Mouse (Mus musculus): Measurements from ENCODE around the gene Klhl35.
A peak's percentile ranks its signal among the peaks of the same experiment; 100 is the strongest.

Gene Klhl35

DNA sequence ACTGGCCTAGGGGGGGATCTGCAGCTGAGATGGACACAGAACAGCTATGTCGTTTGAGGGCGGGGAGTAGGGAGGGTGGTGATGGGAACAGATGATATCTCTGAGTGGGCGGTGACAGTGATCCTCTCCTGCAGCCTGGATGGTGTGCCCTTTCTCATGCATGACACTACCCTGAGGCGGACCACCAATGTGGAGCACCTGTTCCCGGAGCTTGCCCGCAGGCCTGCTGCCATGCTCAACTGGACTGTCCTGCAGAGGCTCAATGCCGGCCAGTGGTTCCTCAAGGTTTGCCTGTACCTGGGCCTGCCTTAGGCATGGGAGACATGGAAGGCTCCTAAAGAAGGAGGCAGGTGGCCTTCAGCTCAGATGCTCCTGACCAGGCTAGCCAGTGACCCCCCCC lies 12.9 kb upstream of the Klhl35 start:
- no peak for DNase-seq (ENCODE audit: low spot score)

- no peak for DNase-seq (ENCODE audit: low spot score)
These were observed 11.8 kb upstream of the Klhl35 start for GRCm38 (mm10) chr7:99454044-99454443.

DNA sequence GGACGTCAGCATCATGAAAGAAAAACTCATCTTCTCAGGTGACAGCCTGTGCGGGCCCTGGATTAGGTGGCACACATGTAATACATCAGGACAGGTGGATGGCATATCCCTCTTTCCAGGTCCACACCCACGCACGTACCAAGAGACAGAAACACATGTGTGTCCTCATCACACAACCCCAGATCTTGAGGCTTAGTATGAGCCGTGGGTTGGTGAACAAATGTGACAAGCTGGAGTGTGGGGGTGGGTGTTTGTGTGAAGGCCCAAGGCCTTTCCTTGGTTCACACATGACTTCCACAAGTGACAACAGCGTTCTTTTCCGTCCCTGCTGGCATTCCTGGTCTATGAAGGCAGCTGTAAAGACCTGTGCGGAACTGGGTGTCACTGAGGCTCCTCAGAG lies 7.0 kb upstream of the Klhl35 start:
- no peak for DNase-seq (ENCODE audit: low spot score)

GRCm38 (mm10) chr7:99459888-99460652 lies 5.7 kb upstream of the Klhl35 start:
- no peak for DNase-seq (ENCODE audit: low spot score)

GRCm38 (mm10) chr7:99463120-99463519 lies 2.7 kb upstream of the Klhl35 start:
- no peak for DNase-seq (ENCODE audit: low spot score)

GRCm38 (mm10) chr7:99467916-99468282 lies 2.1 kb downstream of the Klhl35 start:
- no peak for DNase-seq (ENCODE audit: low spot score)

DNA sequence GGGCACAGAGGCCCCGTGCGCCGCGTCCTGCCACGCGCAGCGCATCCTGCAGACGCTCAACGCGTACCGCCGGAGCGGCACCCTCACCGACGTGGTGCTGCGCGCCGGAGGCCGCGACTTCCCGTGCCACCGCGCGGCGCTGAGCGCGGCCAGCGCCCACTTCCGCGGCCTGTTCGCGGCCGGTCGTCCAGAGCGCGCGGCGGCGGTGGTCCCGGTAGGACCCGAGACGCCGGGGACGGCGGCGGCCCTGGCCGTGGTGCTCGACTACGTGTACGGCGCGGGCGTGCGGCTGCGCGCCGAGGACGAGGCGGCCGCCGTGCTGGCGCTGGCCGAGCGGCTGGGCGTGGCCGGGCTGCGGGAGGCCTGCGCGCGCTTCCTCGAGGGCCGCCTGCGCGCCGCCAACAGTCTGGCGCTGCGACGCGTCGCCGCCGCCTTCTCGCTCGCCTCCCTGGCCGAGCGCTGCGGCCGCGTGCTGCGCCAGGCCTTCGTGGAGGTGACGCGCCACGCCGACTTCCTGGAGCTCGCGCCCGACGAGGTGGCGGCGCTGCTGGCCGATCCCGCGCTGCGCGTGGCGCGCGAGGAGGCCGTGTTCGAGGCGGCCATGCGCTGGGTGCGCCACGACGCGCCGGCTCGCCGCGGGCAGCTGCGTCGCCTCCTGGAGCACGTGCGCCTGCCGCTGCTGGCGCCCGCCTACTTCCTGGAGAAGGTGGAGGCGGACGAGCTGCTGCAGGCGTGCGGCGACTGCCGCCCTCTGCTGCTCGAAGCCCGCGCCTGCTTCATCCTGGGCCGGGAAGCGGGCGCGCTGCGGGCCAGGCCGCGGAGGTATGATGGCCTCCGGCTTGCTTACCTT lies 2.7 kb downstream of the Klhl35 start:
- DNase-seq (ENCODE audit: low spot score), result peak; percentile 80

DNA sequence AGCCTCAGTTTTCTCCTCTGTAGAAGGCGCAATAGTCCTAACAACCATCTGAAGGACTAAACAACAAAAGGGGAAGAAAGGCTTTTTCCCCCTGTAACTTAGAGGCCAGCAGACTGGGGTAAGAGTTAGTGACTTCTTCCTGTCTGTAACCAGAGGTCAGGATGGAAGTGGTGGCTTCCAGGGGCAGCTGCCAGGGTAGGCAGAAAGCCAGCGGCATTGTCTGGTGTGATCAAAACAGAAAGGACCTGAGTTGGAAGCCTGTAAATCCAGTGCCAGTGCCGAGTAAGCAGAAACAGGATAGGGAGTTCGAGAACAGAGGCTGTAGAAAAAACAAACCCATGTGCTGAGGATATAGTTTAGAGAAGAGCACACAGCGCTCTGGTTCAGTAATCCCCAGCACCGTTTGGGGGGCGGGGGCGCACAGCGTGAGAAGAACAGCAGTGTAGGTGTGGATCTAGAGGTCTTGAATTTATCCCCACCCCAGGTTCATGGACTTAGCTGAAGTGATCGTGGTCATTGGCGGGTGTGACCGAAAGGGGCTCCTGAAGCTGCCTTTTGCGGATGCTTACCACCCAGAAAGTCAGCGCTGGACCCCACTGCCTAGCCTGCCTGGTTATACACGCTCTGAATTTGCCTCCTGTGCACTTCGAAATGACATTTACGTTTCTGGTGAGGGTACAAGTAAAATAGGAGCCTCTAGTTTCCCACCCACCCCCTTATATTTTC lies 4.0 kb downstream of the Klhl35 start:
- DNase-seq (ENCODE audit: low spot score), result no peak

GRCm38 (mm10) chr7:99471578-99471977 lies 5.8 kb downstream of the Klhl35 start:
- DNase-seq (ENCODE audit: low spot score), result no peak

DNA sequence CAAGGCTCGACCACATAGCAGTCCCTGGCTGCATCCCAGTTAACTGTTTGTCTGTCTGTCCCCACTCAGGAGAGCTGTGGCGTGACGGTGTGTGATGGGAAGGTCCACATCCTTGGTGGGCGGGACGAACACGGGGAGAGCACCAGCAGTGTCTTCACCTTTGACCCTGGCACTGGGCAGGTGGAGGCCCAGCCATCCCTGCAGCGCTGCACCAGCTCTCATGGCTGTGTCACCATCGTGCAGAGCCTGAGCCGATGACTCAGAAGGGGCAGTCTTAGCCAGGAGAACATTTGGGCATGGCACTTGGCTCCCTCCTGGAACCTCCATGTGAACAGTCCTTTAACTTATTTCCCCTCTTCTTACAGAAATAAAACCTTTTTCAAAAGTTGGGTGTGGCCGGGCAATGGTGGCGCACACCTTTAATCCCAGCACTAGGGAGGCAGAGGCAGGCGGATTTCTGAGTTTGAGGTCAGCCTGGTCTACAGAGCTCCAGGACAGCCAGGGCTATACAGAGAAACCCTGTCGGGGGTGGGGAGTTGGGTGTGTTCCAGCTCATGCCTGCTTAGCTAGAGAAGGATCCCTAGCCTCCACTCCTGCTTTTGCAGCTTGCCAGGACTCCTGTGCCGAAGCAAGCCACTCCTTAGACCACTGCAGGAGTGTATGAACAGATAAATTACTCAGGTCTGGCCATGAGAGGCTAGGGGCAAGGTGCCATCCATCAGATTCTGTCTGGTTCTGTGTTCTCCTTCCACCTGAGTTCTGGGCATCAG lies 8.0 kb downstream of the Klhl35 start:
- DNase-seq (ENCODE audit: low spot score), result no peak

DNA sequence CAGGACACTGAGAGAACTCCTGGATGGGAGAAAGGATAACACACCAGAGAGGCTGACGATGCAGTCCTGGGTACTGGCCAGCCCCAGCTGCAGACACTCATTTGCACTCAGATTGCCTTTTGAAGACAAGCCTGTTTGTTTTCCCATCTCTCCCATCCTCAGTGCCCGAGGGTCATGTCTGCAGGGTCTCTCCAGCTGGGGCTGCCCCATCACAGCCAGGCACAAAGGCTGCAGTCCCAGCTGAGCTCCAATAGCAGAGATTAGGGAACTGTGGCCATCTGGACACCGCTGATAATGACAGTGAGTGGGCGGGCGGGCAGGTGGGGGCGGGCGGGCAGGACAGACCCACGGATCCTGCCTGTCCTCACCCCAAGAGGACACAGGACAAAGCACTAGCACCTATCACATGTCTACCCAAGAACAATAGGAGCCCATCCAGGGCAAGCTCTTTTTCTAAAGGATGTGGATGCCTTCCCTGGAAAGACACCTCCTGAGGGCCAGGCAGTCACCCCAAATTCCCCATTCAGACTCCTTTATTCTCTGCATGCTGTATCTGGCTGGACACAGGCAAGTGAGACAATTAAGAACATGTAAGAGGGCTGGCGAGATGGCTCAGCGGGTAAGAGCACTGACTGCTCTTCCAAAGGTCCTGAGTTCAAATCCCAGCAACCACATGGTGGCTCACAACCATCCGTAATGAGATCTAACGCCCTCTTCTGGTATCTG lies 9.2 kb downstream of the Klhl35 start:
- DNase-seq (ENCODE audit: low spot score), result no peak

DNA sequence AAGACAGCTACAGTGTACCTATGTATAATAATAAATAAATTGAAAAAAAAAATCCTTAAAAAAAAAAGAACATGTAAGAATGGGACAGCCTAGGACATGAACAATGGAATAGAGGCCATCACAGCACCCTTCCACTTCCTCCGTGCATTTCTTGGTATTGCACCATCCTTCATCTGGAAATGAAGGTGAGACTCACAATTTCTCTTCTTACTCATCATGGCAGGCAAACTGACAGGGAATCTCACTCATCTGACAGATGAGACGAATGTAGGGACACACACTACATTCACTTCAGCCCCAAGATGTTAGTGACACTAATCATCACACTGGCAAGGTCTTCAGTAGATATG lies 9.7 kb downstream of the Klhl35 start:
- DNase-seq (ENCODE audit: low spot score), result no peak

- DNase-seq (ENCODE audit: low spot score), result no peak
These were observed 10.8 kb downstream of the Klhl35 start for GRCm38 (mm10) chr7:99476558-99477114.

DNA sequence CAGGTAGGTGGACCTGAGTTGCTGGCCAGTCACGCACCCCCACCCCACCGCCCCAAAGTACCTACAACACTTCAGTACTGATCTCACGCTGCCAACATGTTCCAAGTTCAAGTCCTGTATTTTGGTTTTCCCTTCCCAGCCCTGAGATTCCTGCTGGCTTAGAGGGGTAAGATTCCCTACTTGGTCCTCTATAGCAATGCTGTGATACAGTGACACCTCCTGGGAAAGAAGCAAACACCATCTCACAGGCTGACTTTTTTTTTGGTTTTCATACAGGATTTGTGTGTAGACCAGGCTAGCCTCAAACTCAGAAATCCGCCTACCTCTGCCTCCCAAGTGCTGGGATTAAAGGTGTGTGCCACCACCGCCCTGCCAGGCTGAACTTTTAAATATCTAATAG lies 11.4 kb downstream of the Klhl35 start:
- DNase-seq (ENCODE audit: low spot score), result no peak

GRCm38 (mm10) chr7:99482637-99483036 lies 16.8 kb downstream of the Klhl35 start:
- no peak for DNase-seq (ENCODE audit: low spot score)

GRCm38 (mm10) chr7:99483271-99483923 lies 17.6 kb downstream of the Klhl35 start, which contains the start of gene Rps3:
TSS of gene Rps3 (minus strand) at chr7:99483738.
- DNase-seq (ENCODE audit: low spot score), result peak; percentile 96

- DNase-seq (ENCODE audit: low spot score), result no peak
These were observed 18.1 kb downstream of the Klhl35 start for GRCm38 (mm10) chr7:99483924-99484319.

DNA sequence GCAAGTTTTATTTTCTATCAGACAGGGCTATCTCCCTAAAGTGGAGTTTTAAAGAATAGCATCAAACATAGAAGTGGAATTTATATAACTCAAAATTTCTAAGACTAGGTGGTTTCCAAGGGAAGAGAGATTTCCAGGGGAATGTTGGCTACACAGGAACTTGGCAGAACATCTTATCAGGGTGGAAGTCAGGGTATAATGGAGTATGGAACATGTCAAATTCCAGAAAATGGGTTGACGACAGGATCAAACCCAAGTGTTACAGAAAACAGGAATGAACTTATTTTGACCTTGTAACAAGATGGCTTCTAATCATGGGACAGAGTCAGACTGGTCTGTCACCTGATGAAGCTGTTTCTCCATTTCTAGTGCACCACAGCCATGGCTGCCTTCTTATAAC lies 18.9 kb downstream of the Klhl35 start:
- DNase-seq (ENCODE audit: low spot score), result no peak

DNA sequence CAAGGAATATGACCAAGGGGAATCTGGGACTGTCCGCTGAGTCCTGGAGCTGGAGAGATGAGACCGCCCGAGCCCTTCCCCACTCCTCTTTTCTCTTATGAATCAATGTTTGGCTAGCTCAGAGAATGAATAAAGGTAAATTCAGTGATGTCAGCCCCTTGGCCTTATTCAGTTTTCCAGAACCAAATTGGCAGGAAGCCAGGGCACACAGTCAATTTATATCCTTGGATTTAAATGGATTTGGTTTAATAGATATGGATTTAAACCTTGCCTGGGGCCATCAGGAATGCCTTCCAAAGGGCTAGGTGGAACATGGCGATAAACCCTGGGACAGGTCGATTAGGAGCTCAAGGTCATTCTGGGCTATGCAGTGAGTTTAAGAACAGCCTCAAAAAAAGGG lies 23.9 kb downstream of the Klhl35 start:
- no peak for DNase-seq (ENCODE audit: low spot score)

DNA sequence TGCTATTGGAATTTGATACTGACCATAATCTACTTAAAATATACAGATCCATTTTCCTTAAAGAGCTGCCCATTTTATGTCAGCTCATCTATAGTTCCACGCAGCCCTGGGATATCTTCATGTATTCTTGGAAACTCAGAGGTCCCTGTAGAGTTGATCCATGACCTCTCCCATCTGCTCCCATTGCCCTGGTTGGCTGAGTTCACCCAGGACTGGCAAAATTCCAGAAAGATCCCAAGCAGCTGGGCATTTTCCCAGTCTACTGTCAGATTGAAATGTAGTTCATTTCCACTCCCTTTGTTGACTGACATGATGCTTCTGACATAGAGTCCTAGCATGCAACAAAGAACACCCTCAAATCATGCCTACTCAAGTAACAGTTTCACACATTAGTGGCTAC lies 33.3 kb downstream of the Klhl35 start:
- no peak for DNase-seq (ENCODE audit: low spot score)

DNA sequence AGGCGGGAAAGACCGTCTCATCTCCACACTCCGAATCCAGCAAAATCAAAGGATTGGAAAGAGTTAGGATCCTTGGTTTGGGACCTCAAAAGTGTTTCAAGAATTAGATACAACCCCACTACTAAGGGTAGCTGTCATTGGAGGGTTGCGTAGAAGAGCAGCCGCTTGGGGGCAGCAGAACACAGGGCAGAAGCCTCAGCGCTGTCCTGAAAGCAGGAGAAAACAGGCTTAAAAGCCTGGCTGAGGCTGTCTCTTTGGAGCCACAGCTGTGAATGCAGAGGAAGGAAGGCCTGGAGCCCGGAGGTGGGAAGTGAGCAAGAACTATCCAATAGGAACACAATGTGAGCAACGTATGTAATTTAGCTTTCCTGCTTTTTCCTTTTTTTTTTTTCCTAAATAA lies 34.4 kb downstream of the Klhl35 start:
- peak; percentile 70 for DNase-seq (ENCODE audit: low spot score)
